Comparison of ENCODE assay signal across 8 mouse cellular contexts in genomic region chr9:119402253-119403235, GRCm38 (mm10). TPM values are rescaled to one million over a fixed set of nuclear protein-coding genes. Genes with fewer than 3 reads are reported as not detected.
DNase-seq lines count a peak whose midpoint lies in the region; ATAC-seq lines count a peak whose summit lies in the region.

No protein-coding gene starts in this region.

- intact Hi-C loops in left cerebral cortex, postnatal 25 days (cut with DNase I): loop anchor here (2.0 to 5.0 kb wide), 2 partner anchors 35 to 46 kb away; partner anchors contain the start of gene Xylb

- no peak; the same call in none of the 2 replicates for ATAC-seq in hindbrain, embryonic 15.5 days (ENCODE audit: low FRiP score, low read depth)

- peaks cover 39% of the 10 kb centered on the region for H3K4me1 ChIP-seq in hindbrain, embryonic 15.5 days (replicated peaks)

- no peaks in the 10 kb centered on the region for H3K27me3 ChIP-seq in hindbrain, embryonic 15.5 days

- under 1% methylated on average over 119 of the region's 127 CpGs for WGBS in hindbrain, embryonic 15.5 days

- DNase-seq in T-cell, adult 2 months (ENCODE audit: low spot score): peak; percentile 5
- DNase-seq in cerebellum, adult 9-10 months: peak; percentile 59
- peak; percentile 28 to 45 for DNase-seq in frontal cortex, postnatal 25 days (ENCODE audit: low spot score in 2 of 2)
- peak; percentile 41 to 54 for DNase-seq in left cerebral cortex, postnatal 25 days (ENCODE audit: low spot score in 2 of 2)
- DNase-seq in mesoderm, embryonic 11.5 days (ENCODE audit: low read depth, low spot score): peak; percentile 61
- peak; percentile 60 for DNase-seq in right cerebral cortex, postnatal 4 days
- DNase-seq in natural killer cell, adult 2 months (ENCODE audit: low spot score in 2 of 2): no peak

- H3K4me2 ChIP-seq in hindbrain, embryonic 15.5 days: peak overlapping the region; percentile 88

- H3K4me3 ChIP-seq in hindbrain, embryonic 15.5 days: peak overlapping the region; percentile 68

- no peaks in the 10 kb centered on the region for H3K36me3 ChIP-seq in hindbrain, embryonic 15.5 days

- peak overlapping the region; percentile 97 for H3K27ac ChIP-seq in hindbrain, embryonic 15.5 days (replicated peaks)

- no peaks in the 10 kb centered on the region for H3K9me3 ChIP-seq in hindbrain, embryonic 15.5 days

- H3K9ac ChIP-seq in hindbrain, embryonic 15.5 days: peak overlapping the region; percentile 93

RNA-seq across cellular contexts. Expression of gene Acvr2b, which starts 0.6 kb away (rescaled TPM):
- 49.1 and 52.7 TPM in 2 replicates for polyA plus RNA-seq in hindbrain, embryonic 15.5 days (2015; fragmentation: Nextera tagmentation; extraction: Ambion mirVana)
- total RNA-seq in left cerebral cortex, postnatal 25 days (2021): 10 to 100 TPM; 14.9 to 17.7 TPM

RNA-seq across cellular contexts. Expression of gene Slc22a14, which starts 37.2 kb away (rescaled TPM):
- 0.07 TPM in 1 of 2 replicates, not detected in the other for polyA plus RNA-seq in hindbrain, embryonic 15.5 days (2015; fragmentation: Nextera tagmentation; extraction: Ambion mirVana)
- total RNA-seq in left cerebral cortex, postnatal 25 days (2021): not detected

RNA-seq across cellular contexts. Expression of gene Exog, which starts 42.2 kb away (rescaled TPM):
- polyA plus RNA-seq in hindbrain, embryonic 15.5 days (2015; fragmentation: Nextera tagmentation; extraction: Ambion mirVana): 48.0 and 49.9 TPM in 2 replicates
- 10 to 100 TPM; 24.7 to 25.6 TPM for total RNA-seq in left cerebral cortex, postnatal 25 days (2021)

RNA-seq across cellular contexts. Expression of gene Xylb, which starts 45.4 kb away (rescaled TPM):
- polyA plus RNA-seq in hindbrain, embryonic 15.5 days (2015; fragmentation: Nextera tagmentation; extraction: Ambion mirVana): 2.9 and 3.8 TPM in 2 replicates
- total RNA-seq in left cerebral cortex, postnatal 25 days (2021): 1 to 10 TPM; 3.3 to 3.8 TPM

Comparison
In these comparisons a context has a peak if more than half of its experiments do, and no peak if none do; other contexts are left out.
1. DNase-seq: peak in T-cell, adult 2 months (single experiment), cerebellum, adult 9-10 months (single experiment), frontal cortex, postnatal 25 days (2 of 2), left cerebral cortex, postnatal 25 days (2 of 2), mesoderm, embryonic 11.5 days (single experiment) and right cerebral cortex, postnatal 4 days (single experiment); none in natural killer cell, adult 2 months (0 of 2).